Mouse (Mus musculus) embryo, embryonic 11 days (tissue): ENCODE measurements around the gene Mrpl1.

Experiments used
- DNase-seq: peaks from one replicate; pipeline ENCODE4 v3.0.0-alpha.2; 2015

The Mrpl1 gene

GRCm38 (mm10) chr5:96209459-96209858 lies at the start of gene Mrpl1:
TSS of gene Mrpl1 (plus strand) at chr5:96209493.
- peak; percentile 60 for DNase-seq

GRCm38 (mm10) chr5:96160467-96161262 lies 48.6 kb upstream of the Mrpl1 start:
- DNase-seq: peak; percentile 59

DNA sequence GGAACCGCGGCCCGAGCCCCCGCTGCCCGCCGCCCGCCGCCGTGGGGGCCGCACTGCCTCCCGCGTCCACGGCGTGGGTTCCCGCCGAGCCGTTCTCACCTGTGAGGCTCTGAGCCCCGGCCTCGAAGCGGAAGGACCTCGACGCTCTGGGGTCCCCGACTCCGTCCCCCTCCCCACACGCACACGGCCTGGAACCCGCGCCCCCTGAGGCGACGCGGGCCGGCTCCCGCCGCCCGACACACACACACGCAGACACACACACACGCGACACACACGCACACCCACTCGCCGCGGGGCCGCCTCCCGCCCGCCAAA lies 48.1 kb upstream of the Mrpl1 start:
- peak; percentile 52 for DNase-seq

GRCm38 (mm10) chr5:96161578-96162398 lies 47.5 kb upstream of the Mrpl1 start:
- peak; percentile 63 for DNase-seq

- DNase-seq: peak; percentile 95
Observed at GRCm38 (mm10) chr5:96162399-96163331, 46.6 kb upstream of the Mrpl1 start.

DNA sequence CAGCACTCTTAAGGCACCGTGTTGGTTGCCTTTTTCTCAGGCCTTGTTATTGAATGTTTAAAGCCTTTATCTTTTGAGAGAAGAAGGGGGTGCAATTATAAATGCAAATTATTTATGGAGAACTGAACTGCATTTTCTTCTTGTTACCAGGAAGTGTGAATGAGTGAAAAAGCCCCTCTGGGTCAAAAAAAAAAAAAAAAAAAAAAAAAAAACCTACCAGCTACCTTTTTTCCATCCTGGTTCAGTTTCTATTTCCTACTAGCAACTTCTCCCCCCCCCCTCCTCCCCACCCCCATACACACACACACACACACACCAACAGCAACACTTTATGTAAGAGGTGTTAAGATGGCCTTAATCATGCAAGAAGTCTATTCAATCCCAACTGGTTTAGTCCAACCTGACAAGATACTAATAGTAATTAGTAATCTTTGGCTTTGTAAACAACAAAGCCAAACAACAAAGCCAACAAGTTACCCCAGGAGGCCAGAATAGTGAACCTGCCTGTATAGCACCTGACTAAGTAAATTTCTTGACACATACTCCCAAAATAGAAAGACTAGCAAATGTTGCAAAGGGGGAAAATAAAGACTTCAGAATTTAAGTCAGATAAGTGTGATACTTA lies 45.8 kb upstream of the Mrpl1 start:
- DNase-seq: no peak

DNA sequence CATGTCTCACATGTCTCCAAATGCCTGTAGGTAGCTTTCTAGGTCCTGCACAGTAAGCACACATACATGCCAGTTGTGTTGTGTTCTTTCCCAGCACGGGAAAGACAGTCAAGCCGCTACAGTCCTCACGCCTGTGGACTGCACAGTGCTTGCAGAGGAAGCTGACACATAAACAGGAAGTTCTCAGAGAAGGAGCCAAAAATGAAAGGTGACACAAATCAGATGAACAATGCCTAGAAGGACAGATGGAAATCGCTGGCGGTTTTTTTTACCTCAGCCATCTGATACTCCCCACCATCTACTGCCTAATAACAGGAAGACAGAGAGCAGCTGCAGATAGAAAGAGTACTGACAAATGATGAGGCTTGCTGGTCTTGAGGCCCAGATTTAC lies 45.3 kb upstream of the Mrpl1 start, which contains the start of gene Cnot6l:
Gene Cnot6l, minus strand, starts transcription at position 151 of the 391 bp plus-strand sequence.
- peak; percentile 23 for DNase-seq

DNA sequence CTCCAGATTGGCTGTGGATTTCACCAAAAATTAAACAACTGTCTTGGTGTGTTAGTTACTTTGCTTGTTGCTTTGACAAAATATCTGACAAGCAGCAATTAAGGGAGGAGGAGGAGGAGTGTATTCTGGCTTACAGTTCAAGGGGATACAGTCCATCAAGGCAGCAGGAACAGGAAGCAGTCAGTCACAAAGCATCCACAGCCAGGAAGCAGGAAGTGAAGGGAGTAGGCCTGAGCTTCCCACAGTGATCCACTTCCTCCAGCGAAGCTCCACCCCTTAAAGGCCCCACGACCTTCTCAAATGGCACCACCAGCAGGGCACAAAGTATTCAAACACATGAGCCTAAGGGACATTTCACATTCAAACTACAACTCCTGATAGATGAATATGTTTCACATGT lies 42.5 kb upstream of the Mrpl1 start:
- no peak for DNase-seq

DNA sequence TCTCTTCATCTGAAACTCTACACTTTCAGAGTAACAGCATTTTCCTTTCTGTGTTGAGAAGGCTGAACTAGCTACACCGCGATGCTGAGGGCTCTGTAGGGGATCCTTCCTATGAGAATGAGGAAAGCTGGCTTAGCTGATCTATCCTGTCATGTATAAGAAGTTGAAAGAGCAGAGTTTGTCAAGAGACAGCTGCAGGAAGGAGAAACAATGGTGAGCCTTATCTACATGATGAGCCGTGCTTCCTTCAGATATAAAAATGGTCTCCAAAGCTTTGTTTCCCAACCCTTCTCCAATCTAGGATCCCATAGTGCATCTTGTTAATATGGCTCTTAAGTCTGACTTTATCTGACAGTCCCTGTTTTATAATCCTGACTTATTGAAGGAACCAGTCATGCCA lies 38.9 kb upstream of the Mrpl1 start:
- DNase-seq: no peak

DNA sequence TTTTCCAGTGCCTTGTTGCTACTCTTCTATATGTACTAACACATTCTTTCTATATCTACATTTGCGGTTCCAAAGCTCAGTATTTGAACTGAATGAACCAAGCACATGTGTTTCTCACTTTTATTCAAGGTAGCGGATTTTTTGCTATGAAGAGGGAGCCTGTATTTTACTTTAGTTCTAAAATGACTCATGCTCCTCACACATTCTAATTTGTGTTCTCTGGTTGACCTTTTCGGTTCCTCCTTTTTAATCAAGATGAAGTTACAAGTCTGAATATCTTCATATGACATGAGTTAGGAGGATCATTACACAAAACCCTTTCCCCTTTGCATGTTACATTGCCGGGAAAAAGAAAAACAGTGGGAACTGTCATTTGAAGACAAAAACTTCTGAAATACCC lies 37.5 kb upstream of the Mrpl1 start:
- no peak for DNase-seq

GRCm38 (mm10) chr5:96176121-96176520 lies 33.2 kb upstream of the Mrpl1 start:
- DNase-seq: no peak

DNA sequence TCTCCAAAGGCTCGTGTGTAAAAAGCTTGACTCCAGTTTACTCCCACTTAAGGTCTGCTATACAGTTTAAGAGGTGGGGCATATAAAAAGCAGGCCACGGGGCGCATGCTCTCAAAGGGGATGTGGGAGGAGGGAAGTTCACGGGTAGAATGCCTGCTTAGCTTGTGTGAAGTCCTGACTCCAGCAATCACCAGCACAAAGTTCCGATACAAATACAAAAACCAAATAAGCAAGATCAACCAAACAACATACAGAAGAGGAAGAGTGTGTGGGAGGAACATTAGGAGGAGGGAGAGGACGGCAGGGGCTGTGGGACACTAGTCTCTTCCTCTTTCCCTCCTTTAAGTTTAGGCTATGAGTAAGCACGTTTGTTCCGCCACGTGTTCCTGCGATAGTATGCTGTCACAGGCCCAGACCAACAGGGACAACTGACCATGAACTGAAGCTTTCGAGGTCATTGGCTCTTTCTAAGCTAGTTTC lies 32.4 kb upstream of the Mrpl1 start:
- no peak for DNase-seq

DNA sequence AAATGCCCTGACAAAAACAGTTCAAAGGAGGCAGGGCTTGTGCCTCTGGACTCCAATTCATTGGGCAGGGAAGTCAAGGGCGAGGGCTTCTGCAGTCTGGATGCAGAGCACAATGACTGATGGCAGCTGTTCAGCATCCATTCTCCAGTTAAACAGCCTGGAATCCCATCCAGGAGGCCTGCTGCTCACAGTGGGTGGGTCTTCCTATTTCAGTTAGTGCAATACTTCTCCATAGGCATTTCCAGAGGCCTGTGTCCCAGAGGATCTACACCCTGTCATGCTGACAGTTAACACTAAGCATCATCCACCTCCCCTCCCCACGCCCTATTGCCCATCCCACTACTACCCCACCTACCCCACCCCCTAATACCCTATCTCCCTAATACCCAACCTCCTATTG lies 26.1 kb upstream of the Mrpl1 start:
- DNase-seq: no peak

DNA sequence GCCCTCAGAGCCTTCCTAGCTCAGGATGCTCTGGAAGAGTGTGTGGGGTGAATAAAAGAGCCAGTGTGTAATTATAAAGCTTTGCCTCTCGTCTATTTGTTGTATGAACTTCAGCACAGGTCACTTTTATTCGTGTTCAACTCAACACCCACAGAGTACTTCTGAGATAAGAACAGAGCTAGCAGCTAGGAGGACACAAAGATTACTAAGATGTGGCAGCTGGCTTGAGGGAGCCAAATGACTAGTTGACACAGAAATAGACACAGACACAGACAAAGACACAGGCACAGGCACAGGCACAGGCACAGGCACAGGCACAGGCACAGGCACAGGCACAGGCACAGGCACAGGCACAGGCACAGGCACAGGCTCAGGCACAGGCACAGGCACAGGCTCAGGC lies 25.3 kb upstream of the Mrpl1 start:
- DNase-seq: no peak

- no peak for DNase-seq
Observed at GRCm38 (mm10) chr5:96189761-96190160, 19.5 kb upstream of the Mrpl1 start.

GRCm38 (mm10) chr5:96191251-96191650 lies 18.0 kb upstream of the Mrpl1 start:
- no peak for DNase-seq

- DNase-seq: no peak
Observed at GRCm38 (mm10) chr5:96196547-96197052, 12.7 kb upstream of the Mrpl1 start.

GRCm38 (mm10) chr5:96198271-96198670 lies 11.0 kb upstream of the Mrpl1 start:
- no peak for DNase-seq

DNA sequence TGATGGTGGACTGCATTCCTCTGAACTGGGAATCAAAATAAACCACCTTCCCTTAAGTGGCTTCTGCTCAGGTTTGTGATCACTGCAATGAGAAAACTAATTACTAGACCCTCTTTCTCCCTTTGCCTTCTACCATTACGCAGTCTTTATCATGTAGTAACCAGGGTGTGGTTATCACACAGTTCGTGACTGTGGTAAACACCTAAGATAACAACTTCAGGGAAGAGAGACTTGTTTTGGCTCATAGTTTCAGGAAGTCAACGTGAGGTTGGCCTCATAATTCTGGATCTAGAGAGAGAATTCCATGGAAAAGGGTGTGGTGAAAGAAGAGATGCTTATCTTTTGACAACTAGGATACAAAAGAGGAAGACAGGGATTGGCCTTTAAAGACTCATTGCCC lies 9.0 kb upstream of the Mrpl1 start:
- no peak for DNase-seq

GRCm38 (mm10) chr5:96201462-96202154 lies 7.7 kb upstream of the Mrpl1 start:
- DNase-seq: no peak

GRCm38 (mm10) chr5:96206897-96207296 lies 2.4 kb upstream of the Mrpl1 start:
- no peak for DNase-seq

DNA sequence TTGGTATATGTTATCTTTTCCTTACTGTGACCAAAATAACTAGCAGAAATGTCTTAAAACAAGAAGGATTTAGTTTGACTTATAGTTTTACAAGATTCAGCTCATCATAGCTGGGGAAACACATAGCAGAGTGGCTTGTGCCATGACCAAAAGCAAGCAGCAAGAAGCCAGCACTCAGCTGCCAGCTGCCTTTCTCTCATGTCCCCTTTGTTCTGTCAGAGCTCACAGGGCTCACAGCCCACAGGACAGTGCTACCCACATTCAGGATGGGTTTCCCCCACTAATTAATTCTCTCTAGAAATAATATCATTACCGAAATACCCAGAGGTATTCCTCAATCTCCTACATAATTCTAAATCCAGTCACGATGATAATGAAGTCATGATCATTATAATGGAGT lies 1.8 kb upstream of the Mrpl1 start:
- DNase-seq: no peak
